8 mouse cellular contexts compared by ENCODE assay signal in genomic region chr11:103158621-103159478, GRCm38 (mm10). TPM values are rescaled to one million over a fixed set of nuclear protein-coding genes. Genes with fewer than 3 reads are reported as not detected.
DNase-seq lines count a peak whose midpoint lies in the region; ATAC-seq and TF ChIP-seq lines count a peak whose summit lies in the region.

No protein-coding gene starts in this region.

- H3K9ac ChIP-seq in lung, embryonic 14.5 days = no peak overlapping the region; the same call in none of the 2 replicates

- H3K36me3 ChIP-seq in lung, embryonic 14.5 days (ENCODE audit: insufficient read depth) = no peaks in the 10 kb centered on the region
- H3K36me3 ChIP-seq in thymus, adult 2 months (ENCODE audit: control insufficient read depth, insufficient read depth, low read length) = no peaks in the 10 kb centered on the region

- peak overlapping the region; percentile 29 for H3K4me3 ChIP-seq in lung, embryonic 14.5 days (ENCODE audit: low read depth, low read length)
- H3K4me3 ChIP-seq in olfactory bulb, adult 2 months (ENCODE audit: insufficient read depth, low read depth, low read length) = peak overlapping the region; percentile 17
- peak overlapping the region; percentile 14; the same call in 1 of the 2 replicates for H3K4me3 ChIP-seq in thymus, adult 2 months (ENCODE audit: control insufficient read depth, insufficient read depth, low read length)

- ATAC-seq in frontal cortex, adult (ENCODE audit: low TSS enrichment) = peak; percentile 94
- ATAC-seq in hematopoietic stem cell, adult 5-6 weeks (replicated peaks in 1 of 2; ENCODE audit: insufficient read depth in 1 of 2, low FRiP score in 2 of 2, low TSS enrichment in 1 of 2, low read depth in 1 of 2, poor library complexity in 2 of 2, severe bottlenecking in 2 of 2) = peak; percentile 97 to 98
- peak; percentile 97 for ATAC-seq in lung, embryonic 14.5 days (ENCODE audit: insufficient read depth)

- no peaks in the 10 kb centered on the region for H3K27me3 ChIP-seq in lung, embryonic 14.5 days (ENCODE audit: insufficient read depth, low read length)
- H3K27me3 ChIP-seq in thymus, adult 2 months (ENCODE audit: control insufficient read depth, insufficient read depth, low read length) = no peaks in the 10 kb centered on the region

- H3K4me1 ChIP-seq in lung, embryonic 14.5 days (ENCODE audit: insufficient read depth) = peaks cover 3% of the 10 kb centered on the region; the same call in 1 of the 2 replicates
- peaks cover 10% of the 10 kb centered on the region for H3K4me1 ChIP-seq in olfactory bulb, adult 2 months (ENCODE audit: control insufficient read depth, insufficient read depth, low read length)
- peaks cover 9% of the 10 kb centered on the region for H3K4me1 ChIP-seq in thymus, adult 2 months (replicated peaks; ENCODE audit: control insufficient read depth, insufficient read depth, low read length)

- peak; percentile 98 for TF ChIP-seq CTCF in lung, embryonic 14.5 days (IDR thresholded peaks at IDR 0.05; ENCODE audit: low read depth)
- TF ChIP-seq CTCF in olfactory bulb, adult 2 months (IDR thresholded peaks at IDR 0.05; ENCODE audit: insufficient read depth, low read depth, low read length) = peak; percentile 95
- peak; percentile 98 for TF ChIP-seq CTCF in thymus, adult 2 months (IDR thresholded peaks at IDR 0.05; ENCODE audit: borderline replicate concordance, control insufficient read depth, extremely low read depth, insufficient read depth, low read length, poor library complexity)

- TF ChIP-seq POLR2A in olfactory bulb, adult 2 months (IDR thresholded peaks at IDR 0.05; ENCODE audit: insufficient read depth, low read depth, low read length) = no peak
- no peak for TF ChIP-seq POLR2A in thymus, adult 2 months (IDR thresholded peaks at IDR 0.05; ENCODE audit: control insufficient read depth, extremely low read depth, insufficient read depth, low read length, poor library complexity)

- peak overlapping the region; percentile 67 for H3K4me2 ChIP-seq in lung, embryonic 14.5 days

- WGBS in lung, embryonic 14.5 days = 1% methylated on average over 25 of the region's 25 CpGs
- WGBS in olfactory bulb, adult 2 months = 4% methylated on average over 25 of the region's 25 CpGs
- 11% methylated on average over 25 of the region's 25 CpGs for WGBS in thymus, adult 2 months

- peak; percentile 97 for DNase-seq in Muller cell, postnatal 12 days (ENCODE audit: inconsistent ontology term)
- DNase-seq in cerebellum, adult 9-11 months = peak; percentile 95
- DNase-seq in layer of hippocampus, adult 8-10 months (ENCODE audit: low spot score in 2 of 2) = peak; percentile 87 to 95
- DNase-seq in lung, embryonic 14.5 days = peak; percentile 96
- DNase-seq in thymus, adult 2 months = peak; percentile 93

- peak overlapping the region; percentile 60 for H3K27ac ChIP-seq in lung, embryonic 14.5 days (ENCODE audit: low read depth)
- no peak overlapping the region for H3K27ac ChIP-seq in olfactory bulb, adult 2 months (ENCODE audit: insufficient read depth, low read depth, low read length)
- H3K27ac ChIP-seq in thymus, adult 2 months (ENCODE audit: control insufficient read depth, insufficient read depth, low read length) = no peak overlapping the region

- H3K9me3 ChIP-seq in lung, embryonic 14.5 days (ENCODE audit: low read depth, low read length) = no peaks in the 10 kb centered on the region

RNA-seq across cellular contexts. Expression of gene Fmnl1, which starts 12.1 kb away (rescaled TPM):
- 47.6 and 62.4 TPM in 2 replicates for total RNA-seq in hematopoietic stem cell, adult 5-6 weeks (2017)
- total RNA-seq in layer of hippocampus, adult 8-10 months (2022) = 100 to 1,000 TPM; 121 to 133 (median 125) TPM
- 2.5 and 2.8 TPM in 2 replicates for polyA plus RNA-seq in lung, embryonic 14.5 days (2014; fragmentation: Nextera tagmentation; extraction: Ambion mirVana)
- 142 TPM in 1 of 2 replicates, not detected in the other for polyA plus RNA-seq in olfactory bulb, adult 2 months (2012; ENCODE audit: insufficient read depth, insufficient read length, low replicate concordance, missing spikeins)
- polyA plus RNA-seq in thymus, adult 2 months (2012; rRNA removed) = 235 and 264 TPM in 2 replicates

RNA-seq across cellular contexts. Expression of gene Hexim2, which starts 26.6 kb away (rescaled TPM):
- 1.1 and 2.4 TPM in 2 replicates for total RNA-seq in hematopoietic stem cell, adult 5-6 weeks (2017)
- total RNA-seq in layer of hippocampus, adult 8-10 months (2022) = 10 to 100 TPM in 3 of 4 experiments, 1 to 10 TPM in 1; 9.4 to 15.1 (median 11.6) TPM
- polyA plus RNA-seq in lung, embryonic 14.5 days (2014; fragmentation: Nextera tagmentation; extraction: Ambion mirVana) = 9.3 and 9.5 TPM in 2 replicates
- not detected in 2 replicates for polyA plus RNA-seq in olfactory bulb, adult 2 months (2012; ENCODE audit: insufficient read depth, insufficient read length, low replicate concordance, missing spikeins)
- polyA plus RNA-seq in thymus, adult 2 months (2012; rRNA removed) = 4.9 and 6.9 TPM in 2 replicates

RNA-seq across cellular contexts. Expression of gene Hexim1, which starts 42.8 kb away (rescaled TPM):
- total RNA-seq in hematopoietic stem cell, adult 5-6 weeks (2017) = 34.1 and 55.9 TPM in 2 replicates
- total RNA-seq in layer of hippocampus, adult 8-10 months (2022) = 10 to 100 TPM; 39.0 to 51.3 (median 45.9) TPM
- polyA plus RNA-seq in lung, embryonic 14.5 days (2014; fragmentation: Nextera tagmentation; extraction: Ambion mirVana) = 5.3 and 5.8 TPM in 2 replicates
- not detected in 2 replicates for polyA plus RNA-seq in olfactory bulb, adult 2 months (2012; ENCODE audit: insufficient read depth, insufficient read length, low replicate concordance, missing spikeins)
- polyA plus RNA-seq in thymus, adult 2 months (2012; rRNA removed) = 18.2 and 18.4 TPM in 2 replicates

RNA-seq across cellular contexts. Expression of gene 1700023F06Rik, which starts 49.5 kb away (rescaled TPM):
- total RNA-seq in hematopoietic stem cell, adult 5-6 weeks (2017) = not detected in 2 replicates
- total RNA-seq in layer of hippocampus, adult 8-10 months (2022) = 1 to 10 TPM; 1.4 to 3.1 (median 2.2) TPM
- 0.89 and 1.2 TPM in 2 replicates for polyA plus RNA-seq in lung, embryonic 14.5 days (2014; fragmentation: Nextera tagmentation; extraction: Ambion mirVana)
- polyA plus RNA-seq in olfactory bulb, adult 2 months (2012; ENCODE audit: insufficient read depth, insufficient read length, low replicate concordance, missing spikeins) = not detected in 2 replicates
- polyA plus RNA-seq in thymus, adult 2 months (2012; rRNA removed) = 0.23 and 0.35 TPM in 2 replicates

RNA-seq across cellular contexts. Expression of gene Acbd4, which starts 57.4 kb away (rescaled TPM):
- total RNA-seq in hematopoietic stem cell, adult 5-6 weeks (2017) = 8.6 and 16.8 TPM in 2 replicates
- 10 to 100 TPM; 88.4 to 98.2 (median 94.7) TPM for total RNA-seq in layer of hippocampus, adult 8-10 months (2022)
- polyA plus RNA-seq in lung, embryonic 14.5 days (2014; fragmentation: Nextera tagmentation; extraction: Ambion mirVana) = 11.0 and 14.4 TPM in 2 replicates
- not detected in 2 replicates for polyA plus RNA-seq in olfactory bulb, adult 2 months (2012; ENCODE audit: insufficient read depth, insufficient read length, low replicate concordance, missing spikeins)
- 28.8 and 29.5 TPM in 2 replicates for polyA plus RNA-seq in thymus, adult 2 months (2012; rRNA removed)

Comparison
In these comparisons a context has a peak if more than half of its experiments do, and no peak if none do; other contexts are left out.
1. RNA of gene Fmnl1, which starts 12.1 kb away (polyA plus RNA-seq): 142 TPM in olfactory bulb, adult 2 months and 235 to 264 TPM in thymus, adult 2 months; 2.5 to 2.8 TPM in lung, embryonic 14.5 days; every median in the first group is over 10 times any median in the second.
2. Peak in every context shown above with its lines, with median percentiles within 50 percentile points of each other: DNase-seq, ATAC-seq, H3K4me3 ChIP-seq and CTCF ChIP-seq.